Comparison of ENCODE assay signal across 8 mouse cellular contexts in the genomic region with DNA sequence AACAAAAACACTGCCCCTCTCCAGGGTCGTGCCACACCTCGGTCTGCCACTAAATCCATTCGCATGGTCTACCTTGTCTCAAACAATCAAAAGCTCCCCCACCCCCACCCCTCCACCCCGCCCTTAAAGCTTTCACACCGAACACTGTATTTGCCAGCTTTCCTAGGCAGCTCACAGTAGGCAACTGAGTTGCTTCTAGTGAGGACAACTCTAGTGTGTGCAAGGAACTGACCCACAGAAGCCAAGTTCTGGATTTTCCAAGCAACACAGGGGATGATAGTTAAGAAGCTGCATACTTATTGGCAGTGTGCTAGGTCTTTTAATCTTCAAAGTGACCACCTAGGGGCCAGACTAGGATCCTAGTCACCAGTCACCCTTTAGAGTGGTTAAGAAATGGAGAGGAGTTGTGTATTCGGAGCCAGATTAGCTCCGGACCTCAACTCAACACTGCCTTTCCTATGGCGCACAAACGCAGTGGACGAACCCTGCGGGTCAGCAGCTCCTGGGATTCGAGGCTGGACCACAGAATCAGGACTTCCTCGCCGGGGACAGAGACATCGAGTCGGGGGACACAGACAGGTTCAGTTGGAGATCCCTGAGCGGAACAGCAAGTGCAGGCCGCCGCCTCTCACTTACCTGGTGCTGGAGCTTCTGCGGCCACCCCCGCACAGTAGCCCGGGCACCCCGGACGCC. TPM values are rescaled to one million over a fixed set of nuclear protein-coding genes. Genes with fewer than 3 reads are reported as not detected.
A peak's percentile ranks its signal among the peaks of the same experiment; 100 is the strongest.
DNase-seq lines count a peak whose midpoint lies in the region; ATAC-seq lines count a peak whose summit lies in the region.

No protein-coding gene starts in this region.

- H3K36me3 ChIP-seq in neural tube, embryonic 14.5 days (ENCODE audit: control insufficient read depth, insufficient read depth, low read length): no peaks in the 10 kb centered on the region

- ATAC-seq in cerebellum, adult (ENCODE audit: insufficient number of reproducible peaks, low FRiP score, low TSS enrichment): no peak
- ATAC-seq in neural tube, embryonic 14.5 days (ENCODE audit: low read depth): peak; percentile 12

- H3K9me3 ChIP-seq in neural tube, embryonic 14.5 days (ENCODE audit: control insufficient read depth, low read length): no peaks in the 10 kb centered on the region

- no peaks in the 10 kb centered on the region for H3K27me3 ChIP-seq in neural tube, embryonic 14.5 days (ENCODE audit: control insufficient read depth, insufficient read depth, low read length)

- peaks cover 7% of the 10 kb centered on the region; the same call in 1 of the 2 replicates for H3K4me1 ChIP-seq in neural tube, embryonic 14.5 days (ENCODE audit: control insufficient read depth, insufficient read depth, low read length)

- H3K4me2 ChIP-seq in neural tube, embryonic 14.5 days (ENCODE audit: low read depth, low read length): peak overlapping the region; percentile 72

- H3K9ac ChIP-seq in neural tube, embryonic 14.5 days (replicated peaks; ENCODE audit: low read depth, low read length): peak overlapping the region; percentile 65

- H3K4me3 ChIP-seq in neural tube, embryonic 14.5 days (ENCODE audit: low read depth, low read length): peak overlapping the region; percentile 78

- 3% methylated on average over 24 of the region's 24 CpGs for WGBS in neural tube, embryonic 14.5 days

- no peak overlapping the region for H3K27ac ChIP-seq in neural tube, embryonic 14.5 days (ENCODE audit: low read depth, low read length)

- peak; percentile 17 for DNase-seq in cerebellum, adult 11-12 months
- peak; percentile 9 for DNase-seq in retina, adult 2 months (ENCODE audit: low read depth, low spot score)
- DNase-seq in retina, postnatal 1 day: no peak
- peak; percentile 10 for DNase-seq in hindlimb bud, embryonic 11.5 days (ENCODE audit: extremely low spot score, low read depth, low spot score)
- DNase-seq in thymus, adult 18-20 months: no peak
- DNase-seq in urinary bladder, postnatal 4 days (ENCODE audit: low spot score in 2 of 2): no peak

RNA-seq across cellular contexts. Expression of gene L2hgdh, which starts 0.5 kb away (rescaled TPM):
- 10.4 and 11.4 TPM in 2 replicates for polyA plus RNA-seq in neural tube, embryonic 14.5 days (2014; fragmentation: Nextera tagmentation; extraction: Ambion mirVana)

RNA-seq across cellular contexts. Expression of gene Atp5s, which starts 0.6 kb away (rescaled TPM):
- 37.3 and 44.9 TPM in 2 replicates for polyA plus RNA-seq in neural tube, embryonic 14.5 days (2014; fragmentation: Nextera tagmentation; extraction: Ambion mirVana)

RNA-seq across cellular contexts. Expression of gene Sos2, which starts 42.5 kb away (rescaled TPM):
- 17.8 and 18.1 TPM in 2 replicates for polyA plus RNA-seq in neural tube, embryonic 14.5 days (2014; fragmentation: Nextera tagmentation; extraction: Ambion mirVana)

Comparison
In these comparisons a context has a peak if more than half of its experiments do, and no peak if none do; other contexts are left out.
1. DNase-seq: peak in cerebellum, adult 11-12 months (single experiment), retina, adult 2 months (single experiment) and hindlimb bud, embryonic 11.5 days (single experiment); none in retina, postnatal 1 day (single experiment), thymus, adult 18-20 months (0 of 2) and urinary bladder, postnatal 4 days (0 of 2).